Mouse (Mus musculus): ENCODE results near the gene Tgfbrap1. TPM values are rescaled to one million over a fixed set of nuclear protein-coding genes. Genes with fewer than 3 reads are reported as not detected.

The Tgfbrap1 gene
- polyA plus RNA-seq (2015; fragmentation: Nextera tagmentation; extraction: Ambion mirVana) = 7.2 and 7.3 TPM in 2 replicates

DNA sequence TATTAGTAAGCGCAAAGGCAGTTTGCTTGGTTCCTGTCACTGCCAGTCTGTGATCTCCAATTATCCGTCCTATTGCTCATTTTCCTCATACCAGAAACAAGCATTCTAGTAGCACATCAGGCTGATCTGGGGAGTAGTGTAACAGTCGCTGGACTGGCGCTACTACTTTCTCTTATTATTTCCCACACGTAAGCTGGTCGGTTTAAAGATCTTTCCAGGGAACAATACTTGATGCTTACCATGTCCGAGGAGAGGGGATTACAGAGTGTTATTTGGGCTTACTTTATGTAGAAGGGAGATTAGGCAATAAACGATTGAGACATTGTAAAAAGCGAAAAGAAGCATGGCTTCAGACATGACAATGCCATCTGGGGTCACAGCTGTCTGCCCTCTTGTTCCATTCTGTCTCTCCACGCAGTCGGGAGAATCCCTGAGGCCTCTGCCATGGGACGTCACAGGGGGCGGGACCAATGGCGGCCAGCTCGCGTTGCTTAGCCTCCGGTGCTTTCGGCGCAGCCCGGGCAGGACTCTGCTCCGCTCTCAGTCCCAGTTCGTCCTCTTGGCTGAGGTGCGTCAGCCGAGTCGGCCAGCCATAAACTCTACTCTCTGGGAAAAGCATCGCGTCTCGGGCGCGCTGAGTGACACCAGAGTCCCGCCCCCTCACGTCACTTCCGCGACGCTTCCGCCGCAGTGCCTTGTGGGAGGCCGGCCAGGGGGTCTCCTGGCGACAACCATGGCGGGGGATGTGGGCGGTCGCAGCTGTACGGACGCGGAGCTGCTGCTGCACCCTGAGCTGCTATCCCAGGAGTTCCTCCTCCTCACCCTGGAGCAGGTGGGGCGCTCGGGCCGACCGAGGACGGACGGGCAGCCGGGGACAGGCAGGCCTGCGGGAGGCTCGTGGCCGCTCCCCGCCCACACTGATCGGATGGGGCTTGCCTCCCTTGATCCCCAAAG is at the start of gene Tgfbrap1, which contains the start of gene AI597479:
Gene Tgfbrap1 (minus strand): TSS at position 607 of the 954 bp plus-strand sequence.
Gene AI597479 (plus strand): TSS at position 680 of the 954 bp plus-strand sequence.
- peak within 1 kb of the TSS; percentile 94 for H3K4me2 ChIP-seq (ENCODE audit: low read depth, low read length)
- peaks cover 8% of the 10 kb centered on the region for H3K4me1 ChIP-seq (ENCODE audit: control insufficient read depth, insufficient read depth, low read length)
- H3K4me3 ChIP-seq (ENCODE audit: low read length) = peak within 1 kb of the TSS; percentile 100
- H3K9me3 ChIP-seq (replicated peaks; ENCODE audit: control insufficient read depth, low read length) = no peaks in the 10 kb centered on the region
- peaks cover 3% of the 10 kb centered on the region; the same call in 1 of the 2 replicates for H3K36me3 ChIP-seq (ENCODE audit: control insufficient read depth, insufficient read depth)
- ATAC-seq (replicated peaks; ENCODE audit: extremely low read depth, insufficient read depth, low FRiP score) = peak; percentile 96
- H3K27me3 ChIP-seq (ENCODE audit: control insufficient read depth, insufficient read depth, low read length) = no peaks in the 10 kb centered on the region
- peak within 1 kb of the TSS; percentile 99 for H3K9ac ChIP-seq (ENCODE audit: low read length)
- WGBS = under 1% methylated on average over 55 of the region's 57 CpGs
- peak within 1 kb of the TSS; percentile 100 for H3K27ac ChIP-seq (ENCODE audit: low read length)

- H3K9me3 ChIP-seq (replicated peaks; ENCODE audit: control insufficient read depth, low read length) = no peaks in the 10 kb centered on the region
- H3K9ac ChIP-seq (ENCODE audit: low read length) = no peak overlapping the region
- H3K4me1 ChIP-seq (ENCODE audit: control insufficient read depth, insufficient read depth, low read length) = peaks cover 56% of the 10 kb centered on the region
- 55% methylated on average over 2 of the region's 2 CpGs for WGBS
- H3K4me3 ChIP-seq (ENCODE audit: low read length) = no peak overlapping the region
- no peak overlapping the region for H3K4me2 ChIP-seq (ENCODE audit: low read depth, low read length)
- H3K36me3 ChIP-seq (ENCODE audit: control insufficient read depth, insufficient read depth) = peaks cover 39% of the 10 kb centered on the region
- H3K27ac ChIP-seq (ENCODE audit: low read length) = 0 out of 2 replicates have a peak overlapping the region, but pooled peaks have one; percentile 37
- no peaks in the 10 kb centered on the region for H3K27me3 ChIP-seq (ENCODE audit: control insufficient read depth, insufficient read depth, low read length)
- ATAC-seq (replicated peaks; ENCODE audit: extremely low read depth, insufficient read depth, low FRiP score) = no peak
These were observed 49.0 kb upstream of the Tgfbrap1 start for GRCm38 (mm10) chr1:43147474-43147873.

GRCm38 (mm10) chr1:43145388-43145787 is 47.0 kb upstream of the Tgfbrap1 start:
- Histone ChIP-seq H3K4me1 (ENCODE audit: control insufficient read depth, insufficient read depth, low read length) (peaks cover 63% of the 10 kb centered on the region), H3K4me3 (ENCODE audit: low read length) (no peak overlapping the region), H3K27ac (ENCODE audit: low read length) (peak overlapping the region; percentile 64), H3K36me3 (ENCODE audit: control insufficient read depth, insufficient read depth) (peaks cover 29% of the 10 kb centered on the region), H3K27me3 (ENCODE audit: control insufficient read depth, insufficient read depth, low read length) (no peaks in the 10 kb centered on the region), H3K9ac (ENCODE audit: low read length) (peak overlapping the region; percentile 40; the same call in 1 of the 2 replicates), H3K4me2 (ENCODE audit: low read depth, low read length) (no peak overlapping the region), H3K9me3 (replicated peaks; ENCODE audit: control insufficient read depth, low read length) (no peaks in the 10 kb centered on the region)
- no peak for ATAC-seq (replicated peaks; ENCODE audit: extremely low read depth, insufficient read depth, low FRiP score)
- 70% methylated on average over 6 of the region's 6 CpGs for whole genome bisulfite sequencing

DNA sequence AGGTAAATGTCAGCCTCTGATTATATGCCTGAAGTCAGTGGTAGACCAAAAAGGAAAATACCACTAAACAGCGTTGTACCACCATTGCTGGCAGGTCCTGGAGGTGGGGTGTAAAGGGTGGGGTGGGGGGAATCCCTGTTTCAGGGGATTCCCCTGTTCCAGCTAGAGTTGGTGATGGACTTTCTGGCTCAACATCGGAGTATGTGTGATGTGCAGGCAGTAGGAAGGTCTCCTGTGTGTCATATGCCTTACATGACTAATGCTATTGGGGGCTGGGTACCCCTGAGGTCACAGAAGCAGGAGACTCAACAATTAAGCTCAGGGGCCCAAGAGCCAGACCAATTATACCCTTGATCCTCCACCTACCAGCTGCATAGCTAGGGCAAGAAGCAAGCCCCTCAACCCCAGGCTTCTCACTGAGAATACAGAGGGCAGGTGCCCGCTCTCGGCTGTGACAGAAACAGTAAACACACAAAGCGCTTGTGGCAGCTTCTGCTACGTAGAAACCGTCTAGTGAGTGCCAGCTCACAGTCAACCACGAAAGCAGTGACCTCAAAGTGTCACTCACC is 46.0 kb upstream of the Tgfbrap1 start:
- no peaks in the 10 kb centered on the region for H3K9me3 ChIP-seq (replicated peaks; ENCODE audit: control insufficient read depth, low read length)
- H3K27me3 ChIP-seq (ENCODE audit: control insufficient read depth, insufficient read depth, low read length) = no peaks in the 10 kb centered on the region
- H3K9ac ChIP-seq (ENCODE audit: low read length) = peak overlapping the region; percentile 22; the same call in 1 of the 2 replicates
- peaks cover 34% of the 10 kb centered on the region for H3K36me3 ChIP-seq (ENCODE audit: control insufficient read depth, insufficient read depth)
- no peak overlapping the region for H3K4me2 ChIP-seq (ENCODE audit: low read depth, low read length)
- H3K4me1 ChIP-seq (ENCODE audit: control insufficient read depth, insufficient read depth, low read length) = peaks cover 62% of the 10 kb centered on the region
- no peak for ATAC-seq (replicated peaks; ENCODE audit: extremely low read depth, insufficient read depth, low FRiP score)
- 74% methylated on average over 8 of the region's 8 CpGs for WGBS
- H3K4me3 ChIP-seq (ENCODE audit: low read length) = no peak overlapping the region
- peak overlapping the region; percentile 56 for H3K27ac ChIP-seq (ENCODE audit: low read length)

GRCm38 (mm10) chr1:43143791-43144190 is 45.4 kb upstream of the Tgfbrap1 start:
- ATAC-seq (replicated peaks; ENCODE audit: extremely low read depth, insufficient read depth, low FRiP score) = no peak
- Histone ChIP-seq H3K4me2 (ENCODE audit: low read depth, low read length) (no peak overlapping the region), H3K9ac (ENCODE audit: low read length) (peak overlapping the region; percentile 8; the same call in 1 of the 2 replicates), H3K27ac (ENCODE audit: low read length) (peak overlapping the region; percentile 56), H3K9me3 (replicated peaks; ENCODE audit: control insufficient read depth, low read length) (no peaks in the 10 kb centered on the region), H3K36me3 (ENCODE audit: control insufficient read depth, insufficient read depth) (peaks cover 30% of the 10 kb centered on the region), H3K4me1 (ENCODE audit: control insufficient read depth, insufficient read depth, low read length) (peaks cover 60% of the 10 kb centered on the region), H3K27me3 (ENCODE audit: control insufficient read depth, insufficient read depth, low read length) (no peaks in the 10 kb centered on the region), H3K4me3 (ENCODE audit: low read length) (no peak overlapping the region)
- WGBS = 78% methylated on average over 4 of the region's 4 CpGs

DNA sequence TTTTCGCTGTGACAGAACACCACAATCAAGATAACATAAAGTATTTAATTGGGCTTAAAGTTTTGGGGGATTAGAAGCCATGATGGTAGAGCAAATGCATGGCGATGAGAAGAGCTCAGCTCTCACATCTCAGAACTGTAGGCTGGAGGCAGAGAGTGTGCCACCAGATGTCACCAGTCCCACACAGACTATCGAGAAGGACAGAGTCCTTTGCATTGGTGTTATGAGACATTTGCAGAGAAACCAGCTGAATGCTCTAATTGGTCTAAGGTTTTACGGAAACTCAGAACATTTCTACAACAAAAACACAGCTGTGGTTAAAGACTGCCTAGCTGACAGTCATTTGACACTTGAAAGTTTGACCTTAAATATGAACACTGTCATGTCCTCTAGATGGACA is 44.8 kb upstream of the Tgfbrap1 start:
- 68% methylated on average over 4 of the region's 4 CpGs for WGBS
- Histone ChIP-seq H3K4me1 (ENCODE audit: control insufficient read depth, insufficient read depth, low read length) (peaks cover 57% of the 10 kb centered on the region), H3K9me3 (replicated peaks; ENCODE audit: control insufficient read depth, low read length) (no peaks in the 10 kb centered on the region), H3K4me3 (ENCODE audit: low read length) (no peak overlapping the region), H3K9ac (ENCODE audit: low read length) (no peak overlapping the region), H3K27ac (ENCODE audit: low read length) (peak overlapping the region; percentile 58), H3K36me3 (ENCODE audit: control insufficient read depth, insufficient read depth) (peaks cover 25% of the 10 kb centered on the region), H3K27me3 (ENCODE audit: control insufficient read depth, insufficient read depth, low read length) (no peaks in the 10 kb centered on the region), H3K4me2 (ENCODE audit: low read depth, low read length) (no peak overlapping the region)
- ATAC-seq (replicated peaks; ENCODE audit: extremely low read depth, insufficient read depth, low FRiP score) = no peak

DNA sequence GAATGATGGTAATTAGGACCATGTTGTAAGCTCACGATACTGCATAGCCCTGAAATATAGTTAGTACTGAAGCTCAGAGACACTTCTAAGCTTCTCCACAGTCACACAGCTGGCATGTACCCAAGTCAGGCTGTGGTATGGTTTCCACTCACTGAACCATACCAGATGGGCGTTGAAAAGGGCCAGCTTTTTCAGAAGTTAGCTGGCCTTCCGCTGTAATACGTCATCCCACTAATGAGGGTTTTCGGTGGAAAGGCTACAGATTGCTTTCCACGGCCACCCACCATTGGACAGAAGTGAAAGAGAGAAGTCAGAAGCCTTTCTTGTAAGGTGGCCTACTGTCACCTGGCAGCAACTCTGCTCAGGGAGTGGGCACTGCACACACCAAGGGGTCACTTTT is 44.4 kb upstream of the Tgfbrap1 start:
- Histone ChIP-seq H3K4me1 (ENCODE audit: control insufficient read depth, insufficient read depth, low read length) (peaks cover 57% of the 10 kb centered on the region), H3K9me3 (replicated peaks; ENCODE audit: control insufficient read depth, low read length) (no peaks in the 10 kb centered on the region), H3K4me3 (ENCODE audit: low read length) (no peak overlapping the region), H3K36me3 (ENCODE audit: control insufficient read depth, insufficient read depth) (peaks cover 25% of the 10 kb centered on the region), H3K4me2 (ENCODE audit: low read depth, low read length) (no peak overlapping the region), H3K27me3 (ENCODE audit: control insufficient read depth, insufficient read depth, low read length) (no peaks in the 10 kb centered on the region), H3K27ac (ENCODE audit: low read length) (peak overlapping the region; percentile 58; the same call in 1 of the 2 replicates), H3K9ac (ENCODE audit: low read length) (no peak overlapping the region)
- WGBS = 71% methylated on average over 6 of the region's 6 CpGs
- no peak for ATAC-seq (replicated peaks; ENCODE audit: extremely low read depth, insufficient read depth, low FRiP score)

DNA sequence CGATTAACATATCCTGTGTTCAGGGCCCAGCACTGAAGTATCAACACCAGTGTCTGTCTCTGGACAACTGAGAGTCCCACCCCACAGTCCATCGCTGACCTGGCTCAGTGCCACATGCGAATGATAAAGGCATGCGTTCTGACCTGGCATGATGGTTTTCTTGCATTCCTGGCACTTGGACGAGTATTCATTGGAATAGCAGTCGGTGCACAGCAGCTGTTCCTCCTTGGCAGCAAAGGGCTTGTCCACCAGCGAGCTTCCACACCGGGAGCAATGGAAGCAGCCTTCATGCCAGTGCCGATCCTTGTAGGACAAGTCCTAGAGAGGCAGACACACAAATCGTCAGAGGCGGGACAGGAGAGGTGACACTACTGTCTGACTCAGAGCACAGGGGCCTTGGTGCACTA is 43.1 kb upstream of the Tgfbrap1 start:
- 35% methylated on average over 11 of the region's 11 CpGs for WGBS
- Histone ChIP-seq H3K27me3 (ENCODE audit: control insufficient read depth, insufficient read depth, low read length) (no peaks in the 10 kb centered on the region), H3K9ac (ENCODE audit: low read length) (no peak overlapping the region), H3K9me3 (replicated peaks; ENCODE audit: control insufficient read depth, low read length) (no peaks in the 10 kb centered on the region), H3K4me3 (ENCODE audit: low read length) (no peak overlapping the region), H3K4me2 (ENCODE audit: low read depth, low read length) (peak overlapping the region; percentile 8; the same call in 1 of the 2 replicates), H3K27ac (ENCODE audit: low read length) (peak overlapping the region; percentile 68), H3K36me3 (ENCODE audit: control insufficient read depth, insufficient read depth) (peaks cover 31% of the 10 kb centered on the region), H3K4me1 (ENCODE audit: control insufficient read depth, insufficient read depth, low read length) (peaks cover 50% of the 10 kb centered on the region)
- ATAC-seq (replicated peaks; ENCODE audit: extremely low read depth, insufficient read depth, low FRiP score) = 0 out of 2 replicates have a peak, but pooled peaks have one; percentile 23

Data from heart, embryonic 16.5 days (tissue).